Mouse (Mus musculus): ENCODE measurements around the gene Pdzk1.

GRCm38 (mm10) chr3:96800254-96800653 is 28.8 kb upstream of the Pdzk1 start:
- no peak for TF ChIP-seq CTCF (IDR thresholded peaks at IDR 0.05)
- TF ChIP-seq EP300 (IDR thresholded peaks at IDR 0.05; ENCODE audit: insufficient read depth, low read depth, low read length) = no peak
- no peak for TF ChIP-seq POLR2A (IDR thresholded peaks at IDR 0.05; ENCODE audit: insufficient read depth, low read depth, low read length)
